Mouse (Mus musculus): Measurements from ENCODE around the gene Crb3.

Crb3 gene

DNA sequence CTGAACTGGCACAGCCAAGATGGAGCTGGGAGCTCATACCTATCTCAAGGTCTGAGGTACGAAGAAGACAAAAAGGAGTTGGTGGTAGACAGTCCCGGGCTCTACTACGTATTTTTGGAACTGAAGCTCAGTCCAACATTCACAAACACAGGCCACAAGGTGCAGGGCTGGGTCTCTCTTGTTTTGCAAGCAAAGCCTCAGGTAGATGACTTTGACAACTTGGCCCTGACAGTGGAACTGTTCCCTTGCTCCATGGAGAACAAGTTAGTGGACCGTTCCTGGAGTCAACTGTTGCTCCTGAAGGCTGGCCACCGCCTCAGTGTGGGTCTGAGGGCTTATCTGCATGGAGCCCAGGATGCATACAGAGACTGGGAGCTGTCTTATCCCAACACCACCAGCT, 48.2 kb downstream of the Crb3 start:
- DNase-seq = no peak

DNA sequence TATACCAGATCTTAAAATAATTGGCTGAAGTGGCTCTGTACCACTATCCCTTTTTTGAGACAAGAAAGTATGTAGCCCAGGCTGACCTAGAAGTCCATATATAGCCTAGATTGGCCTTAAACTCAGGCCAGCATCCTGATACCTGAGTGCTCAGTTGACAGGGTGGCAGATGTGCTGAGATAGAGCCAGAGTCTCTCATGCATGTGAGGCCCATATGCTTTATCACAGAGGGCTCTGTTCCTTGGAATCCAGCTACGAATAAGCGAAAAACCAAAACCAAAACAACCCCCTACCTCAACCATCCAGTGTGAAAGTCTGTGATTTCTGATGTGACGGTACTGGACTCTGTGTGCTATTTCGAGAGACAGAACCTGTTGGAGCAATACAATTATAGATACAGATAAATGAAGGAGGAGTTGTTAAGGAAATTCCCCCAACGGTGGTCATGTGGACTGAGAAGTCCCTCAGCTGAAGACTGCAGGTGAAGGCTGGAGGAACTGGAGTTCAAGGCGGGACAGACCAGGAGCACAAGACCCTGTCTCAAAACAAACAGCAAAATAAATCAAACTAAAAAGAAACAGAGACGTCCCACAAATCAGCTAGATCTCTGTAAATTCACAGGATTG, 49.2 kb downstream of the Crb3 start:
- DNase-seq = peak in 1 of 2 experiments; percentile 12

DNA sequence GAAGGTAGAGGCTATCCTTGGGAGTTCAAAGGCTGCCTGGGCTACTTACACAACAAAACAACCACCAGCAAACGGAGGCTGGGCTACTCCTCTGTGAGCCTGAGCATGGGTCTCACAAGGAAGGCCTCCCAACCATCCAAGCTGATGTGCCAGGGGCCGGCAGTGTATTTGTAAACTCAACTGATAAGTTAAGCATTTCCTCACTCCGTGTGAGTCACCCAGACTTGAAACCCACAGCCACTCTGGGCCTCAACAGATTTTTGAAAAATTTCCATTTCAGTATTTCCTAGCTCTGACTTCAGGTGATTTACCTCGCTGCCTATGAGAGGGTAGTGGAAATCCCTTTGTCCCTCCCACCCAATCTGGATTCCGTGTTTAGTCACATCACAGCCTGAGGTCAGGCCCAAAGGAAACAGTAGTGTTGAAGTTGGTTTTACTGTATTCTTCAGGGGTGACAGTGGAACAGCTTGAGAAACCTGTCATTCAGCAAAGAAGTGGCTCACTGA, 49.8 kb downstream of the Crb3 start:
- no peak for DNase-seq

DNA sequence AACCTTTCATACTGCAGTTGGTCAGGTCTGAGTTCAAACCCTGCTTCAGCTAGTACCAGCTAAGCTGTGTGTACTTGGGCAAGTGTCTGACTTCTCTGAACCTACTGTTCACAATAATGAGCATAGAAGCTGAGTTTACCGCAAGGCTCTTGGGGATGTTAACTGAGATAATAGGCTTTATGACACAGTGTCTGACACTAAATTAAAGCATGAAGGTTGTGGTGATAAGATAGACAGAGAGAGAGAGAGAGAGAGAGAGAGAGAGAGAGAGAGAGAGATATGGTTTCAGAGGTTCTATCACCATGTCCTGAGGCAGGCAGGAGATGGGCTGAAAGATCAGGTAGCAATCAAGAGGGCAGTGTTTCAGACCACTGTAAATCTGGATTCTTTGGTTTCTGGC, 51.1 kb downstream of the Crb3 start:
- no peak for DNase-seq

DNA sequence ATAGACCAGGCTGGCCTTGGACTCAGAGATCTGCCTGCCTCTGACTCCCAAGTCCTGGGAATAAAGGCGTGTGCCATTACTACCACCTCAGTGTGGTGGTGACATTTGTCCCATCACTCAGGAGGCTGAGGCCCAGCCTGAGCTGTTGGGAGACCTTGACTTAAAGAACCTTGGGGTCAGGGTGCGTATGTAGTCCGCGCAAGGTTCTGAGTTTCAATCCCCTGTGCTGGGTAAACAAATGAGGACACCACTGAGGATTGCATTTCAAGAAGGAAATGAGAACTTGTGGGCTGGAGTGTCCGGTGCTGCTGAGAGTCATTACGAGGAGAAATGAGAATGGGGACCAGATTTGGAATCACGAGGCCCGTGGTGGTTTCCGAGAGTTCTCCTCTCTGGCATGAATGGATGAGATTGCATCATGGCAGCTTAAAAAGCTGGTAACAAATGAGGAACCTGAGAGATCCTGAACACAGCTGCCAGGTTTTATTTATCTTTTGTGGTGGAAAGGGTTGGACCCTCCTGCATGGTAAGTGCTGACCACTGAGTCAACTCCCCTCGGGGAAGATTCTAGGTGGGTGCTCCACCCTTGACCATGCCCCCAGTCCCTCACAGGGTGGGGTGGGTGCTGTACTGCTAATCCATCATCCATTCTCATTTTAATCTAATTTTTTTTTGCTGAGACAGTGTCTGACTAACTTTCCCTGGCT, 54.0 kb downstream of the Crb3 start:
- no peak for DNase-seq
